Mouse (Mus musculus): ENCODE data around the gene Grik3.

Grik3 gene

GRCm38 (mm10) chr4:125491505-125492121, 1.1 kb downstream of the Grik3 start:
- no peak for DNase-seq (ENCODE audit: low read depth in 1 of 2, low spot score in 2 of 2)

- DNase-seq (ENCODE audit: low read depth in 1 of 2, low spot score in 2 of 2) = no peak
Measured at GRCm38 (mm10) chr4:125492122-125492505, 1.6 kb downstream of the Grik3 start.

DNA sequence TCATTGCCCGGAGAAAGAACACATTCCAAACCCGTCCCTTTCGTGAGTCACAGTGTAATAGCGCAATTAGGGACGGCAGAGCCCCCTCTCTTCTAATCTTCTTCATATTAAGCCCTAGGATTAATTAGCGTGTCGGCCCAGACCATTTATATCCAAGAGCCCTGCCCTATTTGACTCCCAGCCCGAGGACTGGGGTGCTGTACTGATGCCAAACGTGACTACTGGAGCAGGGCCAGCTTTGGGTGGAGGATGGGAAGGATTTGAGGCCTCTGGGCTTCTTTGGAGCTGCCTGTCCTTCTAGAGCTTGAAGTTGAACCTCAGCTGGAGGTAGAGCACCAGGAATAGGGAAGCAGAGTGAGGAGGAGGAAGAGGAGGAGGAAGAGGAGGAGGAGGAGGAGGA, 2.2 kb downstream of the Grik3 start:
- no peak for DNase-seq (ENCODE audit: low read depth in 1 of 2, low spot score in 2 of 2)

- DNase-seq (ENCODE audit: low read depth in 1 of 2, low spot score in 2 of 2) = no peak
Measured at GRCm38 (mm10) chr4:125493124-125493523, 2.6 kb downstream of the Grik3 start.

- DNase-seq (ENCODE audit: low read depth in 1 of 2, low spot score in 2 of 2) = no peak
Measured at GRCm38 (mm10) chr4:125495477-125495876, 5.0 kb downstream of the Grik3 start.

GRCm38 (mm10) chr4:125497001-125497400, 6.5 kb downstream of the Grik3 start:
- no peak for DNase-seq (ENCODE audit: low read depth in 1 of 2, low spot score in 2 of 2)

GRCm38 (mm10) chr4:125497471-125497870, 7.0 kb downstream of the Grik3 start:
- no peak for DNase-seq (ENCODE audit: low read depth in 1 of 2, low spot score in 2 of 2)

GRCm38 (mm10) chr4:125498866-125499265, 8.4 kb downstream of the Grik3 start:
- no peak for DNase-seq (ENCODE audit: low read depth in 1 of 2, low spot score in 2 of 2)

- DNase-seq (ENCODE audit: low read depth in 1 of 2, low spot score in 2 of 2) = no peak
Measured at GRCm38 (mm10) chr4:125502861-125503260, 12.4 kb downstream of the Grik3 start.

- DNase-seq (ENCODE audit: low read depth in 1 of 2, low spot score in 2 of 2) = no peak
Measured at GRCm38 (mm10) chr4:125512434-125512833, 21.9 kb downstream of the Grik3 start.

DNA sequence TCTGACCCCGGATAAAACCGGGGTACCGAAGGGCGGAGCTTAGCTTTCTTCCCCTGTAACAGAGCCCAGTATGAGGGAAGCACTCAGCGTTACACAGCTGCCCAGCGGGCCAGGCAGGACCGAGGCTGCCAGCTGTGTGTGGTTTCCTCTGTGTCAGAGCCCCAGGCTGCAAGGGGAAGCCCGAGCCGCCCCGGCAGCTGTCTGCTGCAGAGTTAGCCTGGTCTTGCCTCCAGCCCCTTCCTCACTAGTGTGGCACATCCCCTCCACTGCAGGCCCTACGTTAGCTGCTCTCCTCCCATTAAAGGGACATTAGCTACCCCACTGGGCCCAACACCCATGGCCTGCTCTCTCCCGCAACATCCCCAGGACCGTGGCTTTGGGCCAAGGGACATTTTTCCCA, 25.1 kb downstream of the Grik3 start:
- no peak for DNase-seq (ENCODE audit: low read depth in 1 of 2, low spot score in 2 of 2)

GRCm38 (mm10) chr4:125516612-125517011, 26.1 kb downstream of the Grik3 start:
- no peak for DNase-seq (ENCODE audit: low read depth in 1 of 2, low spot score in 2 of 2)

DNA sequence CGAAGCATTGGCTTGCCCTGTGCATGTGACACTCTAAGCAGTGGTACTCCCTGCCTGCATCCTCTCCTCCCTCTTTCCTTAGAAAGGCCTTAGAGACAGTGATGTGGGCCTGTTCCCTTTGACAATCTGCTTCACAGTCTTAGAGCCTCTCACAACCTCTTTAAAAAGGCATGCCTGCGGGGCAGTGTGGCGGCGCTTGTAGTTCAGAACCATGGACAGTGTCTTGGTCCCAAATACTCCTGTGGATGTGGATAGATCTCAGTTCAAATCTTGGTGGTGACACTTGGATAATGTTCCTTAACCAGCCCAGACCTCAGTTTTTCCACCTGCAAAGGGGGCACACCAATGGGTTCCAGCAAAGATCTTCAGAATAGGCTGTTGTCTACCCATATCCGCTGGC, 28.4 kb downstream of the Grik3 start:
- DNase-seq (ENCODE audit: low read depth in 1 of 2, low spot score in 2 of 2) = no peak

DNA sequence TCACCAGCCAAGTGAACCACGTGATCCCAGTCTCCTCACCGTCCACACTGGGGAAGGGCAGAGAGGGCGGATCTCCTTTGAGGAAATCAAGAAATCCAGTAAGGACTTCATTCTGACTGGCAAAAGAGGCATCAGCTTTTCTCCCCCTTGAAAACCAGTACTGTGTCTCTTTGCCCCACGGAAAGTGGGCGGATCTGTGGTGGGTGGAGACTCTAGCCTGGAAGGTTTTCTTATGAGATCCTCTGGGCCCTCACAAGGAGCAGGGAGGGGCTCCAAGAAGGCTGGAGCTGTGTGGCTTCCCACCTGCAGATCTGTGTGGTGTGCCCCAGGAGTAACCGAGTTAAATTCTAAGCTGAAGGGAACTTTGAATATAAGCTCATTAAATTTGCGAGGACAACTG, 32.4 kb downstream of the Grik3 start:
- no peak for DNase-seq (ENCODE audit: low read depth in 1 of 2, low spot score in 2 of 2)

DNA sequence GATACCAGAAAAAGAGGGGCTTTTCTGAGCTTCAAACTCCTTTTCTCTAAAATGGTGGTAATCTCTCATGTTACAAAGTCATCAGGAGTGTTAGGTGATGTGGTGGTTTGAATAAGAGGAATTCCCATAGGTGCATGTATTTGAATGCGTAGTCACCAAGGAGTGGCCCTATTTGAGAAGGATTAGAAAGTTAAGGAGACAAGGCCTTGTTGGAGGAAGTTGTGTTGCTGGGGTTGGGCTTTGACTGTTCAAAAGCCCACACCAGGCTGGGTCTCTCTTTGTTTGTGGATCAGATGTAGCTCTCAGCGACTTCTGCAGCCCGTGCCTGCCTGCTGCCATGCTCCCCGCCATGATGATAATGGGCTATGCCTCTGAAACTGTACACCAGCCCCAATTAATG, 34.8 kb downstream of the Grik3 start:
- DNase-seq (ENCODE audit: low read depth in 1 of 2, low spot score in 2 of 2) = no peak

- no peak for DNase-seq (ENCODE audit: low read depth in 1 of 2, low spot score in 2 of 2)
Measured at GRCm38 (mm10) chr4:125526425-125526824, 35.9 kb downstream of the Grik3 start.

DNA sequence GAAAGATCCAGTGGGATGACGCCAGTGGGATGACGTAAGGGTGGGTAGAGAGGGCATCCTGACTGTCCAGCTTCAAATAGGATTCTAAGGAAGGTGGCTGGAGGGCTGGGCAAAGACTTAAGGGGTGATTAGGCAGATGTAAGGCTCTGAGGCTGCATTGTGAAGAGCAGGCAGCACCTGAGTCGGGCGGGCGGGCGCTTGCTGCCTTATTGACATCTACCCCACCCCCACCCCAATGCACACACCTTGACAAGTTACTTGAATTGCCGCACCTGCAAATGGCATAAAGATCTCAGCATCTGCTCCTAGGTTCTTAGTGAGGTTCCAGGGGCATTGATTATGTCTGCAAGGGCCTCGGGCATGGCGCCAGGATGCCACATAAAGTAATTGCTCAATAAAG, 43.5 kb downstream of the Grik3 start:
- no peak for DNase-seq (ENCODE audit: low read depth in 1 of 2, low spot score in 2 of 2)

DNA sequence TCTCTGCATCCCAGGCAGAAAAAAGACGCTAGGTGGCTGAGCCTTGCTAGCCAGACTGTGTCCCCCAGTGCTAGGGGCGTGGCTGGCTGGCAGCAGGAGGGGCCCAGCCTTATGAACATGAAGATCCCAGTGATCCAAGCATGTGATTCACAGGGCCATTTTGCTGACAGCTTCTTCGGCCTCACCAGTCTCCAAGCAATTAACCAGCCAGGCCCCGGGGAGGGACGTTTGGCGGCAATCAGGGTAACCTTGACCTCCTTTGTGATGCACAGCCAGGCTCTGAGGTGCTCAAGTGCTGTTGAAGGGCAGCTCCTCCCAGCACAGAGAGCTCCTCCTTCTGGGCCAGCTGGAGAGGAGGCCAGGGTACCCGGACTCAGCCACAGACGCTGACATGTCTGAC, 43.9 kb downstream of the Grik3 start:
- no peak for DNase-seq (ENCODE audit: low read depth in 1 of 2, low spot score in 2 of 2)

- DNase-seq (ENCODE audit: low read depth in 1 of 2, low spot score in 2 of 2) = no peak
Measured at GRCm38 (mm10) chr4:125534991-125535401, 44.5 kb downstream of the Grik3 start.

DNA sequence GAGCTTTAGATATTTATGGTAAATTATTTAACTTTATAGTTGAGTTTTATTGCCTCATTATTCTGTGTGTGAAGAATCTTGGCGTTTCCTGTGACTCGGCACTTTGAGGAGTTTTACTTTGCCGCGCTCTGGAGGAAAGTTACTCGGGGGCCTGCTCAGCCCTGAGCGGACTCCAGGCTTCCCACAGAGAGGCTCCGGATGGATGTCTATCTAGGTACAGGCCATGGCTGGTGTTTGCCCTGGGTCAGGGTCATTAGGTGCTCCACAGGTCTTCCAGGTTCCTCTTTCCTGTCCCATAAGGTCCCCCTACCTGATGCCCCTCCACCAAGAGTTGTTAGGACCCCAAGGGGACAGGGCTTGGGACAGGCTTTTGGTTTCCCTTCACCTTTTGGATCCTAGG, 45.0 kb downstream of the Grik3 start:
- DNase-seq (ENCODE audit: low read depth in 1 of 2, low spot score in 2 of 2) = no peak

DNA sequence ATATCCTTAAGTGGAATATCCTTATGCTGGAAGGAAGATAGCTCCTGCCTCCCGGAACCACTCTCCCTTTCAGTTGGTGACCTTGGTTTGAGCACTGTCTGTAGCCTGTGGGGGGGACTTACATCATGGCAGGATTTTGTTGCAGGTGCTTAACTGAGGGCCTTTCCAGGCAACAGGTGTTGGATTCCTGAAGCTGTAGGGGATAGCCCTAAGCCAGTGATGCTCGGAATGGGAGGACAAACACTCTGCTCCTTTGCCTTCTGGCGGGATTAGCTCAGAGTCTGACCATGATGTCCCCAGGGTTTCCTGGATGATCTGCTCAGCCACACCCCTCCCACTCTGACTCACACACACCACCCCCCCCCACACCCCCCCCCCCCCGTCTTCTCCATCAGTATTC, 45.5 kb downstream of the Grik3 start:
- DNase-seq (ENCODE audit: low read depth in 1 of 2, low spot score in 2 of 2) = no peak

DNA sequence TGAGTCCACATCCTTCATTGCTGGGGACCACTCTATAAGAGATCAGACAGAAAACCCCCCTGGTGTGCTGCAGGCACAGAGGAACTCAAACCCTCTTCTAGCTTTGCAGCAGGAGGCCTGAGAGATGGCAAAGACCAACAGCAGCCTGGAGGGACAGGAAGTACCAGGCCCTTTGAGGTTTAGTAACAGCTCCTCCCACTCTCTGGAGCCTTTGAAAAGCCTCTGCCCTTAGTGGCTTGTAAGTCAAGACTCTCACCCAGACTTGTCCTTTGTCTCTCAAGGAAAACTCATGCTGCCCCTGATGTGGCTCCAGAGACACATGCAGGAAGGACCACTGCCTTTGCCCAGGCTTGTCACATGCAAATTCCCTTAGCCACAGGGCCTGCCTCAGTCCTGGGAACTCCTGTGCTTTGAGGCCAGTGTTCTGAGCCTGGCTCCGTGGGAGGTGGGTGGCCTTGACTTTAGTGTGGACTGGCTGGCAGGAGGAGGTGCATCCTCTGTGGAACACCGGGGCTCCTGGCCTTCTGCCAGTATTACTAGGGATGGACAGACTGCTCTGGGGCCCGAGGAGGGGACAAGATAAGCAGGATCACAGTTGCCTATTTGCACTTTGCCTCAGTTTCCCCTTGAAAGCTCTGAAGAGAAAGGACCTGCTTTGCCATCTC, 47.9 kb downstream of the Grik3 start:
- DNase-seq (ENCODE audit: low read depth in 1 of 2, low spot score in 2 of 2) = no peak

- no peak for DNase-seq (ENCODE audit: low read depth in 1 of 2, low spot score in 2 of 2)
Measured at GRCm38 (mm10) chr4:125539617-125540016, 49.1 kb downstream of the Grik3 start.

Data from monocyte, adult 2 months (primary cell).